ENCODE assay signal across 27 mouse cellular contexts in genomic region chr7:43816746-43817145, GRCm38 (mm10). TPM values are rescaled to one million over a fixed set of nuclear protein-coding genes. Genes with fewer than 3 reads are reported as not detected.
DNase-seq lines count a peak whose midpoint lies in the region; ATAC-seq and TF ChIP-seq lines count a peak whose summit lies in the region.
"Had no signal": no experiment of that assay in that cellular context is flagged by ENCODE, and none has a peak within 500 bp of the region (broad histone marks: within the 10 kb centered on the region; RNA-seq: fewer than 3 reads in every experiment).

No protein-coding gene starts in this region.

- H3K27ac ChIP-seq in kidney, embryonic 15.5 days: no peak overlapping the region
- no peak overlapping the region for H3K27ac ChIP-seq in kidney, embryonic 14.5 days (ENCODE audit: low read depth, low read length)
- no peak overlapping the region for H3K27ac ChIP-seq in kidney, postnatal 0 days
- H3K27ac ChIP-seq in kidney, adult 2 months (ENCODE audit: insufficient read depth, low read depth, low read length): no peak overlapping the region
- H3K27ac ChIP-seq in midbrain, embryonic 10.5 days (replicated peaks): no peak overlapping the region
- no peak overlapping the region for H3K27ac ChIP-seq in midbrain, embryonic 16.5 days (ENCODE audit: low read length)
- H3K27ac ChIP-seq: embryonic facial prominence, embryonic 10.5 days; embryonic facial prominence, embryonic 12.5 days; forebrain, embryonic 13.5 days; forebrain, embryonic 15.5 days had no signal

- no peaks in the 10 kb centered on the region for H3K36me3 ChIP-seq in kidney, embryonic 15.5 days
- no peaks in the 10 kb centered on the region for H3K36me3 ChIP-seq in kidney, embryonic 14.5 days (ENCODE audit: control insufficient read depth, insufficient read depth, low read length)
- H3K36me3 ChIP-seq in kidney, postnatal 0 days (ENCODE audit: insufficient read depth, low read length): no peaks in the 10 kb centered on the region
- no peaks in the 10 kb centered on the region for H3K36me3 ChIP-seq in kidney, adult 2 months (ENCODE audit: control insufficient read depth, insufficient read depth, low read length)
- H3K36me3 ChIP-seq in midbrain, embryonic 10.5 days: no peaks in the 10 kb centered on the region
- H3K36me3 ChIP-seq in midbrain, embryonic 16.5 days (ENCODE audit: control insufficient read depth, insufficient read depth, low read length): no peaks in the 10 kb centered on the region
- H3K36me3 ChIP-seq: embryonic facial prominence, embryonic 10.5 days; embryonic facial prominence, embryonic 12.5 days; forebrain, embryonic 15.5 days; G1E had no signal

- no peak overlapping the region for H3K4me3 ChIP-seq in kidney, embryonic 15.5 days (replicated peaks)
- no peak overlapping the region for H3K4me3 ChIP-seq in kidney, embryonic 14.5 days (ENCODE audit: low read length)
- no peak overlapping the region for H3K4me3 ChIP-seq in kidney, postnatal 0 days (replicated peaks; ENCODE audit: low read depth, low read length)
- H3K4me3 ChIP-seq in kidney, adult 2 months (ENCODE audit: insufficient read depth, low read depth, low read length): no peak overlapping the region
- H3K4me3 ChIP-seq in midbrain, embryonic 10.5 days: no peak overlapping the region
- H3K4me3 ChIP-seq in midbrain, embryonic 16.5 days (ENCODE audit: low read depth, low read length): no peak overlapping the region
- H3K4me3 ChIP-seq: embryonic facial prominence, embryonic 10.5 days; embryonic facial prominence, embryonic 12.5 days; forebrain, embryonic 13.5 days; forebrain, embryonic 15.5 days had no signal

- H3K4me2 ChIP-seq in kidney, embryonic 15.5 days: no peak overlapping the region
- H3K4me2 ChIP-seq in kidney, embryonic 14.5 days (replicated peaks; ENCODE audit: low read depth, low read length): no peak overlapping the region
- H3K4me2 ChIP-seq in kidney, postnatal 0 days (ENCODE audit: low read length): no peak overlapping the region
- no peak overlapping the region for H3K4me2 ChIP-seq in midbrain, embryonic 16.5 days (ENCODE audit: low read length)
- H3K4me2 ChIP-seq: embryonic facial prominence, embryonic 12.5 days; forebrain, embryonic 13.5 days; forebrain, embryonic 15.5 days had no signal

- peak; percentile 54 for ATAC-seq in kidney, embryonic 15.5 days (replicated peaks; ENCODE audit: low FRiP score)
- no peak for ATAC-seq in kidney, embryonic 14.5 days (ENCODE audit: low FRiP score, low TSS enrichment)
- 0 out of 2 replicates have a peak, but pooled peaks have one; percentile 40 for ATAC-seq in kidney, postnatal 0 days (replicated peaks; ENCODE audit: low FRiP score, low read depth)
- ATAC-seq in midbrain, embryonic 16.5 days: no peak
- ATAC-seq: activated CD4-positive, CD25-positive, alpha-beta regulatory T cell, adult 4 months; forebrain, embryonic 13.5 days; forebrain, embryonic 15.5 days; forebrain, postnatal 0 days; Patski had no signal

- no peak for DNase-seq in kidney, postnatal 0 days (ENCODE audit: low spot score)
- DNase-seq in kidney, adult 2 months: no peak
- DNase-seq in ES-CJ7 (ENCODE audit: low read depth, low spot score) (peak; percentile 78), R1 (ENCODE audit: low read depth, low spot score) (peak; percentile 74)
- no peak for DNase-seq in midbrain, embryonic 10.5 days (ENCODE audit: low spot score)
- DNase-seq: adrenal gland, adult 8-10 months; adrenal gland, postnatal 14 days; adrenal gland, postnatal 36 days; cerebellum, adult 11-12 months; cerebellum, adult 2 months; cerebellum, adult 9-10 months; cerebellum, postnatal 10 days; cerebellum, postnatal 25 days; forebrain, postnatal 0 days had no signal

- TF ChIP-seq CTCF in kidney, postnatal 0 days (IDR thresholded peaks at IDR 0.05; ENCODE audit: low read depth): no peak
- no peak for TF ChIP-seq CTCF in kidney, adult 2 months (conservative IDR thresholded peaks at IDR 0.05; ENCODE audit: insufficient read depth, insufficient read length, low read depth, low read length)

- H3K9ac ChIP-seq in kidney, embryonic 15.5 days: no peak overlapping the region
- no peak overlapping the region for H3K9ac ChIP-seq in kidney, embryonic 14.5 days (ENCODE audit: low read depth, low read length)
- no peak overlapping the region for H3K9ac ChIP-seq in kidney, postnatal 0 days (ENCODE audit: low read depth, low read length)
- H3K9ac ChIP-seq in midbrain, embryonic 16.5 days (ENCODE audit: low read depth, low read length): no peak overlapping the region
- H3K9ac ChIP-seq: embryonic facial prominence, embryonic 12.5 days; forebrain, embryonic 13.5 days; forebrain, embryonic 15.5 days; forebrain, postnatal 0 days had no signal

- TF ChIP-seq POLR2A in kidney, adult 2 months (IDR thresholded peaks at IDR 0.05; ENCODE audit: low read depth, low read length): no peak

- H3K4me1 ChIP-seq in kidney, embryonic 15.5 days: no peaks in the 10 kb centered on the region
- H3K4me1 ChIP-seq in kidney, embryonic 14.5 days (ENCODE audit: control insufficient read depth, insufficient read depth, low read length): no peaks in the 10 kb centered on the region
- no peaks in the 10 kb centered on the region for H3K4me1 ChIP-seq in kidney, postnatal 0 days (replicated peaks; ENCODE audit: insufficient read depth, low read length)
- H3K4me1 ChIP-seq in kidney, adult 2 months (ENCODE audit: control insufficient read depth, insufficient read depth, low read length): no peaks in the 10 kb centered on the region
- no peaks in the 10 kb centered on the region for H3K4me1 ChIP-seq in midbrain, embryonic 10.5 days
- H3K4me1 ChIP-seq in midbrain, embryonic 16.5 days (ENCODE audit: control insufficient read depth, insufficient read depth, low read length): no peaks in the 10 kb centered on the region
- H3K4me1 ChIP-seq: embryonic facial prominence, embryonic 10.5 days; embryonic facial prominence, embryonic 12.5 days; forebrain, embryonic 13.5 days; forebrain, embryonic 15.5 days had no signal

- H3K27me3 ChIP-seq in kidney, embryonic 15.5 days: no peaks in the 10 kb centered on the region
- H3K27me3 ChIP-seq in kidney, embryonic 14.5 days (ENCODE audit: control insufficient read depth, insufficient read depth, low read length): no peaks in the 10 kb centered on the region
- H3K27me3 ChIP-seq in kidney, postnatal 0 days (ENCODE audit: insufficient read depth, low read length): no peaks in the 10 kb centered on the region
- no peaks in the 10 kb centered on the region for H3K27me3 ChIP-seq in kidney, adult 2 months (replicated peaks; ENCODE audit: control insufficient read depth, insufficient read depth, low read length)
- H3K27me3 ChIP-seq in midbrain, embryonic 10.5 days (ENCODE audit: low read depth, poor library complexity, severe bottlenecking): no peaks in the 10 kb centered on the region
- H3K27me3 ChIP-seq in midbrain, embryonic 16.5 days (ENCODE audit: control insufficient read depth, insufficient read depth, low read depth, low read length): no peaks in the 10 kb centered on the region
- H3K27me3 ChIP-seq: embryonic facial prominence, embryonic 12.5 days; forebrain, embryonic 13.5 days; forebrain, embryonic 15.5 days; Patski had no signal

- no peaks in the 10 kb centered on the region for H3K9me3 ChIP-seq in kidney, embryonic 15.5 days (replicated peaks)
- no peaks in the 10 kb centered on the region for H3K9me3 ChIP-seq in kidney, embryonic 14.5 days (ENCODE audit: control insufficient read depth, low read length)
- no peaks in the 10 kb centered on the region for H3K9me3 ChIP-seq in kidney, postnatal 0 days (replicated peaks; ENCODE audit: low read length)
- no peaks in the 10 kb centered on the region for H3K9me3 ChIP-seq in midbrain, embryonic 10.5 days (replicated peaks)
- H3K9me3 ChIP-seq in midbrain, embryonic 16.5 days (replicated peaks; ENCODE audit: control insufficient read depth, low read length, poor library complexity, severe bottlenecking): no peaks in the 10 kb centered on the region
- H3K9me3 ChIP-seq: embryonic facial prominence, embryonic 10.5 days; embryonic facial prominence, embryonic 12.5 days; forebrain, embryonic 13.5 days; forebrain, embryonic 15.5 days had no signal

RNA-seq across cellular contexts. Expression of gene Klk7, which starts 5.7 kb away (rescaled TPM):
- polyA plus RNA-seq in kidney, embryonic 15.5 days (2015; fragmentation: Nextera tagmentation; extraction: Ambion mirVana): 0.08 TPM in 1 of 2 replicates, not detected in the other
- 0.13 TPM in 1 of 2 replicates, not detected in the other for polyA plus RNA-seq in kidney, embryonic 14.5 days (2014; fragmentation: Nextera tagmentation; extraction: Ambion mirVana)
- polyA plus RNA-seq in kidney, postnatal 0 days (2015; fragmentation: Nextera tagmentation; extraction: Ambion mirVana): 0.14 TPM in 1 of 2 replicates, not detected in the other
- not detected in 2 replicates for polyA plus RNA-seq in kidney, adult 2 months (2012; rRNA removed)
- polyA plus RNA-seq in midbrain, embryonic 10.5 days (2016; fragmentation: Nextera tagmentation; extraction: Ambion mirVana): not detected in 2 replicates
- polyA plus RNA-seq in midbrain, embryonic 16.5 days (2015; fragmentation: Nextera tagmentation; extraction: Ambion mirVana): not detected in 2 replicates
- polyA plus RNA-seq: activated CD4-positive, CD25-positive, alpha-beta regulatory T cell, adult 4 months; C2C12; cerebellum, adult 2 months; cortical plate, adult 2 months; embryonic facial prominence, embryonic 10.5 days; embryonic facial prominence, embryonic 12.5 days; forebrain, embryonic 11.5 days; forebrain, embryonic 13.5 days; forebrain, embryonic 15.5 days; G1E; Patski had no signal

RNA-seq across cellular contexts. Expression of gene Klk6, which starts 7.6 kb away (rescaled TPM):
- 0.18 TPM in 1 of 2 replicates, not detected in the other for polyA plus RNA-seq in kidney, embryonic 15.5 days (2015; fragmentation: Nextera tagmentation; extraction: Ambion mirVana)
- polyA plus RNA-seq in kidney, embryonic 14.5 days (2014; fragmentation: Nextera tagmentation; extraction: Ambion mirVana): not detected in 2 replicates
- polyA plus RNA-seq in kidney, postnatal 0 days (2015; fragmentation: Nextera tagmentation; extraction: Ambion mirVana): not detected in 2 replicates
- polyA plus RNA-seq in kidney, adult 2 months (2012; rRNA removed): not detected in 2 replicates
- polyA plus RNA-seq in midbrain, embryonic 10.5 days (2016; fragmentation: Nextera tagmentation; extraction: Ambion mirVana): not detected in 2 replicates
- polyA plus RNA-seq in midbrain, embryonic 16.5 days (2015; fragmentation: Nextera tagmentation; extraction: Ambion mirVana): not detected in 2 replicates
- polyA plus RNA-seq: activated CD4-positive, CD25-positive, alpha-beta regulatory T cell, adult 4 months; embryonic facial prominence, embryonic 10.5 days; forebrain, embryonic 11.5 days; forebrain, embryonic 13.5 days; forebrain, embryonic 15.5 days; forebrain, postnatal 0 days; G1E; Patski had no signal

RNA-seq across cellular contexts. Expression of gene Klk8, which starts 19.4 kb away (rescaled TPM):
- polyA plus RNA-seq in kidney, embryonic 15.5 days (2015; fragmentation: Nextera tagmentation; extraction: Ambion mirVana): 29.0 and 32.5 TPM in 2 replicates
- 38.2 and 43.5 TPM in 2 replicates for polyA plus RNA-seq in kidney, embryonic 14.5 days (2014; fragmentation: Nextera tagmentation; extraction: Ambion mirVana)
- 23.1 and 26.8 TPM in 2 replicates for polyA plus RNA-seq in kidney, postnatal 0 days (2015; fragmentation: Nextera tagmentation; extraction: Ambion mirVana)
- 4.2 and 5.9 TPM in 2 replicates for polyA plus RNA-seq in kidney, adult 2 months (2012; rRNA removed)
- polyA plus RNA-seq in midbrain, embryonic 10.5 days (2016; fragmentation: Nextera tagmentation; extraction: Ambion mirVana): 9.5 and 10.0 TPM in 2 replicates
- polyA plus RNA-seq in midbrain, embryonic 16.5 days (2015; fragmentation: Nextera tagmentation; extraction: Ambion mirVana): 5.7 and 8.6 TPM in 2 replicates
- polyA plus RNA-seq: G1E, Patski had no signal

RNA-seq across cellular contexts. Expression of gene Klk5, which starts 25.0 kb away (rescaled TPM):
- not detected in 2 replicates for polyA plus RNA-seq in kidney, embryonic 15.5 days (2015; fragmentation: Nextera tagmentation; extraction: Ambion mirVana)
- polyA plus RNA-seq in kidney, embryonic 14.5 days (2014; fragmentation: Nextera tagmentation; extraction: Ambion mirVana): not detected in 2 replicates
- not detected in 2 replicates for polyA plus RNA-seq in kidney, postnatal 0 days (2015; fragmentation: Nextera tagmentation; extraction: Ambion mirVana)
- polyA plus RNA-seq in kidney, adult 2 months (2012; rRNA removed): not detected in 2 replicates
- polyA plus RNA-seq in midbrain, embryonic 10.5 days (2016; fragmentation: Nextera tagmentation; extraction: Ambion mirVana): 0.17 TPM in 1 of 2 replicates, not detected in the other
- not detected in 2 replicates for polyA plus RNA-seq in midbrain, embryonic 16.5 days (2015; fragmentation: Nextera tagmentation; extraction: Ambion mirVana)
- polyA plus RNA-seq: activated CD4-positive, CD25-positive, alpha-beta regulatory T cell, adult 4 months; C2C12; cerebellum, adult 2 months; cortical plate, adult 2 months; embryonic facial prominence, embryonic 10.5 days; embryonic facial prominence, embryonic 12.5 days; forebrain, embryonic 13.5 days; forebrain, embryonic 15.5 days; forebrain, postnatal 0 days; G1E; Patski had no signal

RNA-seq across cellular contexts. Expression of gene Klk9, which starts 25.1 kb away (rescaled TPM):
- 0.22 and 0.23 TPM in 2 replicates for polyA plus RNA-seq in kidney, embryonic 15.5 days (2015; fragmentation: Nextera tagmentation; extraction: Ambion mirVana)
- 0.26 TPM in 1 of 2 replicates, not detected in the other for polyA plus RNA-seq in kidney, embryonic 14.5 days (2014; fragmentation: Nextera tagmentation; extraction: Ambion mirVana)
- polyA plus RNA-seq in kidney, postnatal 0 days (2015; fragmentation: Nextera tagmentation; extraction: Ambion mirVana): 0.08 and 0.18 TPM in 2 replicates
- polyA plus RNA-seq in kidney, adult 2 months (2012; rRNA removed): not detected in 2 replicates
- polyA plus RNA-seq in midbrain, embryonic 10.5 days (2016; fragmentation: Nextera tagmentation; extraction: Ambion mirVana): not detected in 2 replicates
- 0.13 TPM in 1 of 2 replicates, not detected in the other for polyA plus RNA-seq in midbrain, embryonic 16.5 days (2015; fragmentation: Nextera tagmentation; extraction: Ambion mirVana)
- polyA plus RNA-seq: activated CD4-positive, CD25-positive, alpha-beta regulatory T cell, adult 4 months; cortical plate, adult 2 months; forebrain, embryonic 11.5 days; forebrain, embryonic 13.5 days; forebrain, embryonic 15.5 days; forebrain, postnatal 0 days; G1E; Patski had no signal

Comparison
In these comparisons a context has a peak if more than half of its experiments do, and no peak if none do; other contexts are left out.
1. ATAC-seq: peak in kidney, embryonic 15.5 days (single experiment) and kidney, postnatal 0 days (single experiment); none in kidney, embryonic 14.5 days (single experiment) and midbrain, embryonic 16.5 days (single experiment).
2. DNase-seq: peak in ES-CJ7 (single experiment) and R1 (single experiment); none in kidney, postnatal 0 days (single experiment), kidney, adult 2 months (single experiment) and midbrain, embryonic 10.5 days (single experiment).